In genomic region chr10:62486618-62487415, GRCm38 (mm10) we compare ENCODE assay signal across 8 mouse cellular contexts. TPM values are rescaled to one million over a fixed set of nuclear protein-coding genes. Genes with fewer than 3 reads are reported as not detected.
DNase-seq lines count a peak whose midpoint lies in the region; ATAC-seq lines count a peak whose summit lies in the region.

Gene Vps26a, minus strand, starts transcription at chr10:62486805.

- H3K9ac ChIP-seq in forebrain, embryonic 14.5 days (ENCODE audit: low read length): peak within 1 kb of the TSS; percentile 88
- peak within 1 kb of the TSS; percentile 77 for H3K9ac ChIP-seq in neural tube, embryonic 15.5 days (replicated peaks)

- no peaks in the 10 kb centered on the region for H3K9me3 ChIP-seq in forebrain, embryonic 14.5 days (replicated peaks; ENCODE audit: control insufficient read depth, low read length)
- H3K9me3 ChIP-seq in neural tube, embryonic 15.5 days (replicated peaks): no peaks in the 10 kb centered on the region

- H3K36me3 ChIP-seq in forebrain, embryonic 14.5 days (ENCODE audit: control insufficient read depth, insufficient read depth, low read length): no peaks in the 10 kb centered on the region
- no peaks in the 10 kb centered on the region for H3K36me3 ChIP-seq in neural tube, embryonic 15.5 days

- intact Hi-C loops in heart, postnatal 14 days (cut with DNase I): loop anchor here (2.0 kb wide), 1 partner anchor 36 kb away; no protein-coding TSS in a partner anchor

- under 1% methylated on average over 50 of the region's 59 CpGs for WGBS in forebrain, embryonic 14.5 days
- under 1% methylated on average over 59 of the region's 59 CpGs for WGBS in neural tube, embryonic 15.5 days

- DNase-seq in ES-CJ7 (ENCODE audit: low read depth, low spot score): peak; percentile 99
- peak; percentile 98 for DNase-seq in cerebellum, adult 11 months
- peak; percentile 99 for DNase-seq in forebrain, embryonic 14.5 days (ENCODE audit: low spot score)
- DNase-seq in heart, postnatal 14 days: peak; percentile 98 to 99
- peak; percentile 98 for DNase-seq in layer of hippocampus, adult 11-12 months (ENCODE audit: low spot score)
- DNase-seq in lung, adult 18-20 months: peak; percentile 100
- peak; percentile 99 for DNase-seq in testis, postnatal 14 days (ENCODE audit: low spot score)

- ATAC-seq in forebrain, embryonic 14.5 days: peak; percentile 92
- peak; percentile 90 for ATAC-seq in neural tube, embryonic 15.5 days (ENCODE audit: low FRiP score)

- H3K27ac ChIP-seq in forebrain, embryonic 14.5 days (ENCODE audit: low read depth, low read length): peak within 1 kb of the TSS; percentile 72
- peak within 1 kb of the TSS; percentile 84 for H3K27ac ChIP-seq in neural tube, embryonic 15.5 days (replicated peaks)

- H3K4me2 ChIP-seq in forebrain, embryonic 14.5 days (ENCODE audit: low read length): peak within 1 kb of the TSS; percentile 58
- H3K4me2 ChIP-seq in neural tube, embryonic 15.5 days: peak within 1 kb of the TSS; percentile 80

- peaks cover 5% of the 10 kb centered on the region for H3K4me1 ChIP-seq in forebrain, embryonic 14.5 days (ENCODE audit: control insufficient read depth, insufficient read depth, low read length)
- peaks cover 27% of the 10 kb centered on the region for H3K4me1 ChIP-seq in neural tube, embryonic 15.5 days

- H3K4me3 ChIP-seq in forebrain, embryonic 14.5 days (ENCODE audit: low read depth, low read length): peak within 1 kb of the TSS; percentile 96
- H3K4me3 ChIP-seq in neural tube, embryonic 15.5 days (replicated peaks): peak within 1 kb of the TSS; percentile 78

- H3K27me3 ChIP-seq in forebrain, embryonic 14.5 days (replicated peaks; ENCODE audit: control insufficient read depth, insufficient read depth, low read length): no peaks in the 10 kb centered on the region
- no peaks in the 10 kb centered on the region for H3K27me3 ChIP-seq in neural tube, embryonic 15.5 days (replicated peaks)

RNA-seq across cellular contexts. Expression of gene Vps26a, which starts in this region (rescaled TPM):
- 77.8 and 86.1 TPM in 2 replicates for polyA plus RNA-seq in forebrain, embryonic 14.5 days (2014; fragmentation: Nextera tagmentation; extraction: Ambion mirVana)
- total RNA-seq in heart, postnatal 14 days (2021): 10 to 100 TPM; 45.2 to 45.5 TPM
- polyA plus RNA-seq in neural tube, embryonic 15.5 days (2015; fragmentation: Nextera tagmentation; extraction: Ambion mirVana): 56.4 and 62.4 TPM in 2 replicates

Comparison
In these comparisons a context has a peak if more than half of its experiments do, and no peak if none do; other contexts are left out.
1. Peak in every context shown above with its lines: DNase-seq, ATAC-seq, H3K4me3 ChIP-seq and H3K27ac ChIP-seq.